Comparison of ENCODE assay signal across 11 mouse cellular contexts in genomic region chr16:18250828-18251790, GRCm38 (mm10). TPM values are rescaled to one million over a fixed set of nuclear protein-coding genes. Genes with fewer than 3 reads are reported as not detected.
DNase-seq lines count a peak whose midpoint lies in the region; ATAC-seq and TF ChIP-seq lines count a peak whose summit lies in the region.
"Had no signal": no experiment of that assay in that cellular context is flagged by ENCODE, and none has a peak within 500 bp of the region (broad histone marks: within the 10 kb centered on the region; RNA-seq: fewer than 3 reads in every experiment).

No protein-coding gene starts in this region.

- peaks cover 48% of the 10 kb centered on the region for H3K79me2 ChIP-seq in MEL (ENCODE audit: control insufficient read depth, insufficient read depth, low read length, poor library complexity)

- peaks cover 74% of the 10 kb centered on the region for H3K36me3 ChIP-seq in heart, embryonic 14.5 days (ENCODE audit: control insufficient read depth, insufficient read depth, low read length)
- peaks cover 27 to 32% of the 10 kb centered on the region in 2 experiments for H3K36me3 ChIP-seq in MEL (ENCODE audit: control insufficient read depth in 1 of 2, insufficient read depth in 2 of 2, low read length in 2 of 2)
- peaks cover 65% of the 10 kb centered on the region for H3K36me3 ChIP-seq in hindbrain, embryonic 14.5 days (replicated peaks; ENCODE audit: control insufficient read depth, insufficient read depth)
- peaks cover 76% of the 10 kb centered on the region for H3K36me3 ChIP-seq in midbrain, embryonic 10.5 days

- TF ChIP-seq RAD21 in MEL (IDR thresholded peaks at IDR 0.05; ENCODE audit: low read depth, low read length), result no peak

- DNase-seq in heart, postnatal 14 days, result no peak
- peak; percentile 20 for DNase-seq in MEL (ENCODE audit: low read depth, low spot score)
- DNase-seq in hindbrain, embryonic 14.5 days (ENCODE audit: low spot score), result no peak
- DNase-seq in midbrain, embryonic 10.5 days (ENCODE audit: low spot score), result peak; percentile 43
- DNase-seq in testis, postnatal 10 days (ENCODE audit: low spot score), result no peak
- DNase-seq in layer of hippocampus, adult 9-10 months (ENCODE audit: low spot score), result no peak
- DNase-seq: cerebellum, adult 9-11 months; kidney, postnatal 14 days had no signal

- H3K4me2 ChIP-seq in heart, embryonic 14.5 days (ENCODE audit: low read length), result peak overlapping the region; percentile 96
- H3K4me2 ChIP-seq in hindbrain, embryonic 14.5 days (replicated peaks), result peak overlapping the region; percentile 94

- no peak for ATAC-seq in heart, embryonic 14.5 days (ENCODE audit: insufficient number of reproducible peaks, insufficient read depth, low FRiP score, low read depth)
- ATAC-seq in hindbrain, embryonic 14.5 days (ENCODE audit: low FRiP score), result no peak
- no peak for ATAC-seq in activated CD4-positive, CD25-positive, alpha-beta regulatory T cell, adult 4 months

- peak in 1 of 2 experiments; percentile 14; a peak in 1 of 4 replicates for TF ChIP-seq POLR2A in MEL (IDR thresholded peaks at IDR 0.05; ENCODE audit: control insufficient read depth in 1 of 2, insufficient read depth in 1 of 2, low read depth in 1 of 2, low read length in 2 of 2, poor library complexity in 1 of 2)

- TF ChIP-seq CTCF in MEL (IDR thresholded peaks at IDR 0.05 in 2 of 3, conservative IDR thresholded peaks at IDR 0.05 in 1 of 3; ENCODE audit: control insufficient read depth in 1 of 3, insufficient read depth in 1 of 3, low read depth in 2 of 3, low read length in 3 of 3, poor library complexity in 1 of 3, severe bottlenecking in 1 of 3), result no peak

- H3K4me3 ChIP-seq in heart, embryonic 14.5 days (ENCODE audit: control insufficient read depth in 1 of 2, insufficient read depth in 1 of 2, low read depth in 1 of 2, low read length in 2 of 2), result no peak overlapping the region
- no peak overlapping the region; a peak in 1 of 4 replicates for H3K4me3 ChIP-seq in MEL (ENCODE audit: control insufficient read depth in 1 of 2, insufficient read depth in 1 of 2, low read depth in 2 of 2, low read length in 2 of 2)
- H3K4me3 ChIP-seq in hindbrain, embryonic 14.5 days (replicated peaks; ENCODE audit: low read length), result no peak overlapping the region; the same call in 1 of the 2 replicates
- peak overlapping the region; percentile 78 for H3K4me3 ChIP-seq in midbrain, embryonic 10.5 days

- intact Hi-C loops in heart, postnatal 14 days (cut with DNase I), result no loop called here

- no peak for TF ChIP-seq EP300 in MEL (IDR thresholded peaks at IDR 0.05; ENCODE audit: low read depth in 1 of 2, low read length in 2 of 2)

- H3K9ac ChIP-seq in heart, embryonic 14.5 days (ENCODE audit: low read length), result peak overlapping the region; percentile 49
- H3K9ac ChIP-seq in MEL (ENCODE audit: control insufficient read depth, low read depth, low read length, poor library complexity, severe bottlenecking), result peak overlapping the region; percentile 93
- H3K9ac ChIP-seq in hindbrain, embryonic 14.5 days, result peak overlapping the region; percentile 74; the same call in 1 of the 2 replicates

- no peaks in the 10 kb centered on the region for H3K9me3 ChIP-seq in heart, embryonic 14.5 days (ENCODE audit: control insufficient read depth, low read length)
- no peaks in the 10 kb centered on the region for H3K9me3 ChIP-seq in MEL (replicated peaks; ENCODE audit: insufficient read depth, low read length)
- H3K9me3 ChIP-seq in hindbrain, embryonic 14.5 days (ENCODE audit: control insufficient read depth, low read length), result no peaks in the 10 kb centered on the region
- H3K9me3 ChIP-seq in midbrain, embryonic 10.5 days (replicated peaks), result no peaks in the 10 kb centered on the region

- no peaks in the 10 kb centered on the region for H3K27me3 ChIP-seq in heart, embryonic 14.5 days (ENCODE audit: control insufficient read depth, insufficient read depth, low read length)
- no peaks in the 10 kb centered on the region for H3K27me3 ChIP-seq in MEL (ENCODE audit: control insufficient read depth in 1 of 2, insufficient read depth in 2 of 2, low read length in 2 of 2)
- no peaks in the 10 kb centered on the region for H3K27me3 ChIP-seq in hindbrain, embryonic 14.5 days (ENCODE audit: control insufficient read depth, insufficient read depth, low read length)
- H3K27me3 ChIP-seq in midbrain, embryonic 10.5 days (ENCODE audit: low read depth, poor library complexity, severe bottlenecking), result no peaks in the 10 kb centered on the region

- H3K27ac ChIP-seq in heart, embryonic 14.5 days (replicated peaks in 1 of 2; ENCODE audit: control insufficient read depth in 1 of 2, insufficient read depth in 1 of 2, low read depth in 2 of 2, low read length in 2 of 2), result no peak overlapping the region
- H3K27ac ChIP-seq in MEL (ENCODE audit: control insufficient read depth, low read depth, low read length), result no peak overlapping the region
- H3K27ac ChIP-seq in hindbrain, embryonic 14.5 days, result no peak overlapping the region
- H3K27ac ChIP-seq in midbrain, embryonic 10.5 days (replicated peaks), result no peak overlapping the region; the same call in 1 of the 2 replicates

- WGBS in heart, embryonic 14.5 days, result 59% methylated on average over 10 of the region's 10 CpGs
- 67% methylated on average over 10 of the region's 10 CpGs for WGBS in hindbrain, embryonic 14.5 days
- WGBS in midbrain, embryonic 10.5 days, result 83% methylated on average over 10 of the region's 10 CpGs

- H3K4me1 ChIP-seq in heart, embryonic 14.5 days (ENCODE audit: control insufficient read depth in 2 of 2, insufficient read depth in 2 of 2, low read length in 2 of 2), result peaks cover 10 to 33% of the 10 kb centered on the region in 2 experiments
- peaks cover 4 to 18% of the 10 kb centered on the region in 2 experiments; a peak in 3 of 4 replicates for H3K4me1 ChIP-seq in MEL (ENCODE audit: control insufficient read depth in 1 of 2, insufficient read depth in 2 of 2, low read length in 2 of 2)
- H3K4me1 ChIP-seq in hindbrain, embryonic 14.5 days (replicated peaks; ENCODE audit: control insufficient read depth, insufficient read depth, low read length), result peaks cover 28% of the 10 kb centered on the region
- peaks cover 41% of the 10 kb centered on the region for H3K4me1 ChIP-seq in midbrain, embryonic 10.5 days

RNA-seq across cellular contexts. Expression of gene Ranbp1, which starts 2.6 kb away (rescaled TPM):
- 354 and 357 TPM in 2 replicates for polyA plus RNA-seq in heart, embryonic 14.5 days (2014; fragmentation: Nextera tagmentation; extraction: Ambion mirVana)
- 10 to 100 TPM; 43.6 to 52.4 TPM for total RNA-seq in heart, postnatal 14 days (2021)
- total RNA-seq in MEL (2012; rRNA removed), result 420 and 440 TPM in 2 replicates
- 100 to 1,000 TPM; 162 to 681 TPM for polyA plus RNA-seq in MEL (2012; ENCODE audit: insufficient read depth in 1 of 2, insufficient read length in 2 of 2, low read depth in 1 of 2, low replicate concordance in 2 of 2, missing spikeins in 1 of 2)
- 411 and 415 TPM in 2 replicates for polyA plus RNA-seq in hindbrain, embryonic 14.5 days (2014; fragmentation: Nextera tagmentation; extraction: Ambion mirVana)
- 1,186 and 1,334 TPM in 2 replicates for polyA plus RNA-seq in midbrain, embryonic 10.5 days (2016; fragmentation: Nextera tagmentation; extraction: Ambion mirVana)
- 100 to 1,000 TPM; 186 to 213 TPM for polyA plus RNA-seq in activated CD4-positive, CD25-positive, alpha-beta regulatory T cell, adult 4 months (2017; shearing (Covaris generic))

RNA-seq across cellular contexts. Expression of gene Trmt2a, which starts 2.6 kb away (rescaled TPM):
- 39.8 and 48.4 TPM in 2 replicates for polyA plus RNA-seq in heart, embryonic 14.5 days (2014; fragmentation: Nextera tagmentation; extraction: Ambion mirVana)
- total RNA-seq in heart, postnatal 14 days (2021), result 10 to 100 TPM; 21.8 to 24.9 TPM
- 132 and 178 TPM in 2 replicates for total RNA-seq in MEL (2012; rRNA removed)
- 100 to 1,000 TPM in 1 of 2 experiments, not detected in 1; 185 TPM for polyA plus RNA-seq in MEL (2012; ENCODE audit: insufficient read depth in 1 of 2, insufficient read length in 2 of 2, low read depth in 1 of 2, low replicate concordance in 2 of 2, missing spikeins in 1 of 2)
- polyA plus RNA-seq in hindbrain, embryonic 14.5 days (2014; fragmentation: Nextera tagmentation; extraction: Ambion mirVana), result 70.9 and 77.0 TPM in 2 replicates
- polyA plus RNA-seq in midbrain, embryonic 10.5 days (2016; fragmentation: Nextera tagmentation; extraction: Ambion mirVana), result 127 and 132 TPM in 2 replicates
- polyA plus RNA-seq in activated CD4-positive, CD25-positive, alpha-beta regulatory T cell, adult 4 months (2017; shearing (Covaris generic)), result 10 to 100 TPM; 27.7 to 46.5 TPM

RNA-seq across cellular contexts. Expression of gene Gm49776, which starts 7.0 kb away (rescaled TPM):
- polyA plus RNA-seq in heart, embryonic 14.5 days (2014; fragmentation: Nextera tagmentation; extraction: Ambion mirVana), result 0.88 and 3.6 TPM in 2 replicates
- total RNA-seq in heart, postnatal 14 days (2021), result not detected
- total RNA-seq in MEL (2012; rRNA removed), result 0.77 and 0.85 TPM in 2 replicates
- polyA plus RNA-seq in MEL (2012; ENCODE audit: insufficient read depth in 1 of 2, insufficient read length in 2 of 2, low read depth in 1 of 2, low replicate concordance in 2 of 2, missing spikeins in 1 of 2), result 10 to 100 TPM in 1 of 2 experiments, not detected in 1; 32.7 TPM
- 5.3 TPM in 1 of 2 replicates, not detected in the other for polyA plus RNA-seq in hindbrain, embryonic 14.5 days (2014; fragmentation: Nextera tagmentation; extraction: Ambion mirVana)
- polyA plus RNA-seq in midbrain, embryonic 10.5 days (2016; fragmentation: Nextera tagmentation; extraction: Ambion mirVana), result 1.9 and 2.2 TPM in 2 replicates
- not detected for polyA plus RNA-seq in activated CD4-positive, CD25-positive, alpha-beta regulatory T cell, adult 4 months (2017; shearing (Covaris generic))
- total RNA-seq: neutrophil, adult 5-6 weeks had no signal

RNA-seq across cellular contexts. Expression of gene Zdhhc8, which starts 16.2 kb away (rescaled TPM):
- polyA plus RNA-seq in heart, embryonic 14.5 days (2014; fragmentation: Nextera tagmentation; extraction: Ambion mirVana), result 16.4 and 22.5 TPM in 2 replicates
- 10 to 100 TPM; 26.4 to 29.6 TPM for total RNA-seq in heart, postnatal 14 days (2021)
- total RNA-seq in MEL (2012; rRNA removed), result 9.1 and 9.6 TPM in 2 replicates
- 10 to 100 TPM in 1 of 2 experiments, not detected in 1; 33.2 TPM for polyA plus RNA-seq in MEL (2012; ENCODE audit: insufficient read depth in 1 of 2, insufficient read length in 2 of 2, low read depth in 1 of 2, low replicate concordance in 2 of 2, missing spikeins in 1 of 2)
- 14.8 and 16.4 TPM in 2 replicates for polyA plus RNA-seq in hindbrain, embryonic 14.5 days (2014; fragmentation: Nextera tagmentation; extraction: Ambion mirVana)
- 9.4 and 11.3 TPM in 2 replicates for polyA plus RNA-seq in midbrain, embryonic 10.5 days (2016; fragmentation: Nextera tagmentation; extraction: Ambion mirVana)
- polyA plus RNA-seq in activated CD4-positive, CD25-positive, alpha-beta regulatory T cell, adult 4 months (2017; shearing (Covaris generic)), result 1 to 10 TPM; 1.7 to 2.7 TPM

RNA-seq across cellular contexts. Expression of gene Ccdc188, which starts 33.4 kb away (rescaled TPM):
- polyA plus RNA-seq in heart, embryonic 14.5 days (2014; fragmentation: Nextera tagmentation; extraction: Ambion mirVana), result 0.30 TPM in 1 of 2 replicates, not detected in the other
- not detected for total RNA-seq in heart, postnatal 14 days (2021)
- total RNA-seq in MEL (2012; rRNA removed), result not detected in 2 replicates
- not detected for polyA plus RNA-seq in MEL (2012; ENCODE audit: insufficient read depth in 1 of 2, insufficient read length in 2 of 2, low read depth in 1 of 2, low replicate concordance in 2 of 2, missing spikeins in 1 of 2)
- not detected in 2 replicates for polyA plus RNA-seq in hindbrain, embryonic 14.5 days (2014; fragmentation: Nextera tagmentation; extraction: Ambion mirVana)
- not detected in 2 replicates for polyA plus RNA-seq in midbrain, embryonic 10.5 days (2016; fragmentation: Nextera tagmentation; extraction: Ambion mirVana)
- not detected for polyA plus RNA-seq in activated CD4-positive, CD25-positive, alpha-beta regulatory T cell, adult 4 months (2017; shearing (Covaris generic))
- total RNA-seq: neutrophil, adult 5-6 weeks had no signal

Comparison
In these comparisons a context has a peak if more than half of its experiments do, and no peak if none do; other contexts are left out.
1. DNase-seq: peak in MEL (single experiment) and midbrain, embryonic 10.5 days (single experiment); none in heart, postnatal 14 days (0 of 2), hindbrain, embryonic 14.5 days (single experiment), testis, postnatal 10 days (single experiment) and layer of hippocampus, adult 9-10 months (single experiment).
2. Peak in every context shown above with its lines, with median percentiles within 50 percentile points of each other: H3K9ac ChIP-seq.